Mouse (Mus musculus): Measurements from ENCODE around the gene Sparc. TPM values are rescaled to one million over a fixed set of nuclear protein-coding genes. Genes with fewer than 3 reads are reported as not detected.

Gene Sparc
- 108 and 137 TPM in 2 replicates for polyA plus RNA-seq (2021; fragmentation: Nextera tagmentation)
- long read RNA-seq, experiment 1, transcript Sparc-202 (10 exons, 2,115 nt), result minor isoform, 25 of 227 reads
- long read RNA-seq, experiment 1, transcript Sparc-201 (10 exons, 2,300 nt), result major isoform, 134 of 227 reads
- long read RNA-seq, experiment 1, partial matches to known transcripts, result 48 of 227 reads
- long read RNA-seq, experiment 1, other reads (novel, unspliced or antisense), result 18 of 227 reads
- long read RNA-seq, experiment 2, transcript Sparc-203 (4 exons, 909 nt), result minor isoform, 5 of 182 reads
- long read RNA-seq, experiment 2, transcript Sparc-201 (10 exons, 2,300 nt), result major isoform, 61 of 182 reads
- long read RNA-seq, experiment 2, transcript Sparc-202 (10 exons, 2,115 nt), result minor isoform, 18 of 182 reads
- long read RNA-seq, experiment 2, partial matches to known transcripts, result 55 of 182 reads
- long read RNA-seq, experiment 2, other reads (novel, unspliced or antisense), result 39 of 182 reads

GRCm38 (mm10) chr11:55422978-55423377 lies at the start of gene Sparc:
Gene Sparc (minus strand): TSS chr11:55423183.

GRCm38 (mm10) chr11:55469048-55469843 lies 46.3 kb upstream of the Sparc start, which contains the start of gene G3bp1:
Gene G3bp1 (plus strand): TSS chr11:55469685.

GRCm38 (mm10) chr11:55461019-55461645 lies 38.1 kb upstream of the Sparc start, which contains the start of gene Atox1:
Gene Atox1 (minus strand): TSS chr11:55461239.

Other genes with a start within 250 kb of the Sparc start
- 0.28 and 0.29 TPM in 2 replicates for gene Slc36a2, start 238.1 kb downstream of the Sparc start, polyA plus RNA-seq (2021; fragmentation: Nextera tagmentation)
- 4.1 and 7.1 TPM in 2 replicates for gene Slc36a1, start 218.8 kb downstream of the Sparc start, polyA plus RNA-seq (2021; fragmentation: Nextera tagmentation)
- gene Fat2, start 86.6 kb downstream of the Sparc start, polyA plus RNA-seq (2021; fragmentation: Nextera tagmentation), result 0.01 and 0.02 TPM in 2 replicates
- 445 and 505 TPM in 2 replicates for gene Atox1, start 38.1 kb upstream of the Sparc start, polyA plus RNA-seq (2021; fragmentation: Nextera tagmentation)
- gene G3bp1, start 46.5 kb upstream of the Sparc start, polyA plus RNA-seq (2021; fragmentation: Nextera tagmentation), result 30.5 and 37.7 TPM in 2 replicates
- gene Glra1, start 185.0 kb upstream of the Sparc start, polyA plus RNA-seq (2021; fragmentation: Nextera tagmentation), result 0.14 and 0.21 TPM in 2 replicates

All from left cerebral cortex, adult 6 months (tissue).